Mouse (Mus musculus) G1E-ER4 (cell line): ENCODE data around the gene Cc2d2b. TPM values are rescaled to one million over a fixed set of nuclear protein-coding genes. Genes with fewer than 3 reads are reported as not detected.
A peak's percentile ranks its signal among the peaks of the same experiment; 100 is the strongest.

Experiments used
- GATA1 ChIP-seq: IDR thresholded peaks from one replicate; pipeline ENCODE4 v1.8.0; 2012; ENCODE audit warnings: low read length, inconsistent platforms
- polyA plus RNA-seq: library from polyadenylated mRNA; stranded (reverse); fragments of >175 nt; gene quantifications from 2 replicates; pipeline ENCODE4 v1.2.3, GENCODE M21; 2012

Gene Cc2d2b
- polyA plus RNA-seq, 1 experiment: 0.02 TPM

- TF ChIP-seq GATA1: no peak
These were observed 67.2 kb downstream of the Cc2d2b start for GRCm38 (mm10) chr19:40815645-40816183.

DNA sequence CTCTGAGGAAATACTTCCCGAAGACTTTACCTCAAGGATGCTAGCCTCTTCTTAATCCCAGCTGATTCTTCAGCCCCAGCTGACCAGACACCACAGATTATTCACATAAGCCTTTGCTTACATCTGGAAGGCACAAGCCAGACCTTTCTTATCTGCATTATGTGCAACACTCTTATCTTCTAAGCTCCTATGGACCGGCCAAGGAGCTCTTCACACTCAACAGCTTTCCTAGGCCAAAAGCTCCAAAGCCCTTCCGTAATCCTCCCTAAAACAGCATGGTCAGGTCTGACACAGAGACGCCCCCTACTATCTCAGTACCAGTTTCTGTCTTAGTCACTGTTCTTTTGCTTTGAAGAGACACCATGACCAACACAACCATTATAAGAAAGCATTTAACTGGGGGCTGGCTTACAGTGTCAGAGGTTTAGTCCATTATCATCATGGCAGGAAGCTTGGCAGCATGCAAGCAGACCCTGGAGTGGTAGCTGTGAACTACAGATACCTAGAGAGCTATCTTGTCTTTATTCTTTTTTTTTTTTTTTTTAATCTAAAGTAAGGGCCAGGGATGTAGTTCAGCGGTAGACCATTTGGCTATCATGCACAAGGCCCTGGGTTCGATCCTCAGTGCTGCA is 69.5 kb downstream of the Cc2d2b start:
- TF ChIP-seq GATA1: peak; percentile 7

GRCm38 (mm10) chr19:40818764-40819163 is 70.2 kb downstream of the Cc2d2b start:
- TF ChIP-seq GATA1: peak; percentile 55

DNA sequence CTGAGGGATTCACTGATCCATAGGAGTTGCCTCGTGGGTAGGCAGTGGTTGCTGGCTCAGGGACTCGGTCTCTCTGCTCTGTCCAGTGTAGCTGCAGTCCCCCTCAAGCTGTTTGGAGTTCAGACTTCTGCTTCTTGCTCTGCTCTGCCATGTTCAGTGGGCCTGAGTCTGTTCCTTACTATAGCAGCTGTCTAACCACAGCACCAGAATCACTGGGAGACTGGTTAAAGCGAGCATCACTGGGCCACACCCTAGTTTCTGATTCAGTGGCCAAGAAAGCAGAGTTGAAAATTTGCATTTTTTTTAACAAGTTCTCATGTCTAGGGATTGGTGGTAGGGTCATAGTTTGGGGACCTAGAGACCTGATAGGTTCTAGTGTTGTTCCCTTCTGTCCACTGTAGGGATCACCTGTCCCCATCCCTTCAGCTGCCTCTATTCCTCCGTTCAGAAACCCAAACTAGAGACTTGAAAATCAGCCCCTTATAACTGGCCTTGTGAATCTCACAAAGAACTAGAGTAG is 72.8 kb downstream of the Cc2d2b start:
- no peak for TF ChIP-seq GATA1

GRCm38 (mm10) chr19:40825636-40826035 is 77.1 kb downstream of the Cc2d2b start:
- no peak for TF ChIP-seq GATA1

GRCm38 (mm10) chr19:40826735-40827134 is 78.2 kb downstream of the Cc2d2b start:
- TF ChIP-seq GATA1: no peak

GRCm38 (mm10) chr19:40830198-40830597 is 81.6 kb downstream of the Cc2d2b start:
- no peak for TF ChIP-seq GATA1

- no peak for TF ChIP-seq GATA1
These were observed 82.3 kb downstream of the Cc2d2b start, which contains the start of gene Ccnj for GRCm38 (mm10) chr19:40830703-40831415. Ccnj (plus strand) TSS chr19:40831279.

- TF ChIP-seq GATA1: no peak
These were observed 83.1 kb downstream of the Cc2d2b start for GRCm38 (mm10) chr19:40831416-40832201.

- no peak for TF ChIP-seq GATA1
These were observed 83.8 kb downstream of the Cc2d2b start for GRCm38 (mm10) chr19:40832361-40832760.

- no peak for TF ChIP-seq GATA1
These were observed 85.9 kb downstream of the Cc2d2b start for GRCm38 (mm10) chr19:40834436-40834835.

GRCm38 (mm10) chr19:40838205-40838604 is 89.7 kb downstream of the Cc2d2b start:
- no peak for TF ChIP-seq GATA1

DNA sequence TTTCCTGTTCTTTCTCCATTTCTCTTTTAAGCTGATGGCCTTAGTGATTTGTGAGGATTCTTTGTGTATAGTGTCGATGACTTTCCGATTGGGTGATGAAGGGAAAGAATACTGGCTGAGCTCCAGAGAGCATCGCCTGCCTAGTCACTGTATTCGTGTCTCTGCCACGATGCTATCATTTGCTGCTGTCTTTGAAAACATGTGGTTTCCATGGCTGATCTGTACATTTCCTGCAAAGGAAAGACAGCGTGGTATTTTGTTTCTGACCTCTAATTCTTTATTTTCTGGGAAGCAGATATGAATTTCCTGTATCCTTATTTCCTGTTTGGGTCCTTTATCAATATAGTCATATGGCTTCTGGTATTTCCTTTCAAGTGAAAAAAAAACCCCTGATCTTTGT is 91.8 kb downstream of the Cc2d2b start:
- TF ChIP-seq GATA1: no peak

- TF ChIP-seq GATA1: no peak
These were observed 92.5 kb downstream of the Cc2d2b start for GRCm38 (mm10) chr19:40841083-40841482.

GRCm38 (mm10) chr19:40841593-40841992 is 93.0 kb downstream of the Cc2d2b start:
- TF ChIP-seq GATA1: no peak

- TF ChIP-seq GATA1: no peak
These were observed 96.2 kb downstream of the Cc2d2b start for GRCm38 (mm10) chr19:40844731-40845130.
